8 mouse cellular contexts compared by ENCODE assay signal in genomic region chr8:116732684-116733647, GRCm38 (mm10). TPM values are rescaled to one million over a fixed set of nuclear protein-coding genes. Genes with fewer than 3 reads are reported as not detected.
DNase-seq lines count a peak whose midpoint lies in the region; ATAC-seq and TF ChIP-seq lines count a peak whose summit lies in the region.

Gene Cdyl2, minus strand, starts transcription at chr8:116732991.

- peak within 1 kb of the TSS; percentile 15; the same call in 1 of the 2 replicates for H3K27ac ChIP-seq in CH12.LX (ENCODE audit: insufficient read depth, low read depth)
- peak within 1 kb of the TSS; percentile 81 for H3K27ac ChIP-seq in forebrain, postnatal 0 days (ENCODE audit: low read depth, low read length)
- H3K27ac ChIP-seq in neural tube, embryonic 14.5 days (ENCODE audit: low read depth, low read length): peak within 1 kb of the TSS; percentile 81
- peak within 1 kb of the TSS; percentile 59; the same call in 1 of the 2 replicates for H3K27ac ChIP-seq in testis, adult 2 months (ENCODE audit: control insufficient read depth, insufficient read depth, low read depth, low read length)

- peaks cover 3 to 15% of the 10 kb centered on the region in 2 experiments for H3K36me3 ChIP-seq in CH12.LX (replicated peaks in 1 of 2; ENCODE audit: control insufficient read depth in 1 of 2, insufficient read depth in 1 of 2, low read length in 1 of 2)
- no peaks in the 10 kb centered on the region for H3K36me3 ChIP-seq in forebrain, postnatal 0 days (ENCODE audit: insufficient read depth)
- H3K36me3 ChIP-seq in neural tube, embryonic 14.5 days (ENCODE audit: control insufficient read depth, insufficient read depth, low read length): no peaks in the 10 kb centered on the region
- no peaks in the 10 kb centered on the region for H3K36me3 ChIP-seq in testis, adult 2 months (ENCODE audit: control insufficient read depth, insufficient read depth, low read length)

- TF ChIP-seq CTCF in CH12.LX (conservative IDR thresholded peaks at IDR 0.05 in 1 of 2, IDR thresholded peaks at IDR 0.05 in 1 of 2; ENCODE audit: low read depth in 2 of 2, low read length in 2 of 2): no peak
- TF ChIP-seq CTCF in forebrain, postnatal 0 days (IDR thresholded peaks at IDR 0.05; ENCODE audit: low read depth): no peak
- no peak for TF ChIP-seq CTCF in testis, adult 2 months (IDR thresholded peaks at IDR 0.05; ENCODE audit: control insufficient read depth, insufficient read depth, insufficient replicate concordance, low read depth, low read length)

- H3K4me3 ChIP-seq in CH12.LX (replicated peaks in 1 of 3; ENCODE audit: low read depth in 2 of 3, low read length in 2 of 3, poor library complexity in 1 of 3): peak within 1 kb of the TSS; percentile 71 to 87 (median 76)
- peak within 1 kb of the TSS; percentile 84 for H3K4me3 ChIP-seq in forebrain, postnatal 0 days (ENCODE audit: low read depth, low read length)
- H3K4me3 ChIP-seq in neural tube, embryonic 14.5 days (ENCODE audit: low read depth, low read length): peak within 1 kb of the TSS; percentile 58
- peak within 1 kb of the TSS; percentile 95 for H3K4me3 ChIP-seq in testis, adult 2 months (ENCODE audit: control insufficient read depth, low read depth, low read length)

- intact Hi-C loops in heart, postnatal 36 days (cut with DNase I): loop anchor here (5.0 kb wide), 1 partner anchor 251 kb away; no protein-coding TSS in a partner anchor

- peaks cover 4 to 22% of the 10 kb centered on the region in 2 experiments for H3K4me1 ChIP-seq in CH12.LX (ENCODE audit: control insufficient read depth in 1 of 2, insufficient read depth in 2 of 2)
- H3K4me1 ChIP-seq in forebrain, postnatal 0 days (ENCODE audit: insufficient read depth): peaks cover 5% of the 10 kb centered on the region; the same call in 1 of the 2 replicates
- H3K4me1 ChIP-seq in neural tube, embryonic 14.5 days (ENCODE audit: control insufficient read depth, insufficient read depth, low read length): peaks cover 4% of the 10 kb centered on the region; the same call in 1 of the 2 replicates
- H3K4me1 ChIP-seq in testis, adult 2 months (ENCODE audit: control insufficient read depth, insufficient read depth, low read length): peaks cover 7% of the 10 kb centered on the region

- peak; percentile 92 for ATAC-seq in forebrain, postnatal 0 days
- ATAC-seq in neural tube, embryonic 14.5 days (ENCODE audit: low read depth): peak; percentile 93

- in situ Hi-C loops in CH12.LX (cut with MboI; ENCODE audit: low pct_ligation_motif_present, low pct_unique_long_range_greater_than_20kb, low sequenced_read_pairs): no loop called here

- 3% methylated on average over 101 of the region's 129 CpGs for WGBS in forebrain, postnatal 0 days
- WGBS in neural tube, embryonic 14.5 days: under 1% methylated on average over 83 of the region's 129 CpGs

- peak within 1 kb of the TSS; percentile 63 for H3K4me2 ChIP-seq in CH12.LX (ENCODE audit: insufficient read depth, low read depth, poor library complexity, severe bottlenecking)
- peak within 1 kb of the TSS; percentile 88 for H3K4me2 ChIP-seq in forebrain, postnatal 0 days (ENCODE audit: low read depth)
- H3K4me2 ChIP-seq in neural tube, embryonic 14.5 days (ENCODE audit: low read depth, low read length): peak within 1 kb of the TSS; percentile 66

- dilution Hi-C loops in CH12.LX (cut with MboI; ENCODE audit: extremely low pct_ligation_motif_present, extremely low pct_unique_long_range_greater_than_20kb, low sequenced_read_pairs): no loop called here

- TF ChIP-seq POLR2A in CH12.LX (IDR thresholded peaks at IDR 0.05; ENCODE audit: low read depth, low read length): peak; percentile 54; the same call in 1 of the 2 replicates
- TF ChIP-seq POLR2A in testis, adult 2 months (IDR thresholded peaks at IDR 0.05; ENCODE audit: control insufficient read depth, low read depth, low read length): no peak; the same call in 1 of the 2 replicates

- peak within 1 kb of the TSS; percentile 82 for H3K9ac ChIP-seq in CH12.LX (ENCODE audit: insufficient read depth, low read depth)
- peak within 1 kb of the TSS; percentile 73 for H3K9ac ChIP-seq in forebrain, postnatal 0 days
- H3K9ac ChIP-seq in neural tube, embryonic 14.5 days (replicated peaks; ENCODE audit: low read depth, low read length): peak within 1 kb of the TSS; percentile 63

- TF ChIP-seq RAD21 in CH12.LX (IDR thresholded peaks at IDR 0.05; ENCODE audit: low read depth, low read length): no peak

- peaks cover 8% of the 10 kb centered on the region for H3K9me3 ChIP-seq in CH12.LX (replicated peaks; ENCODE audit: low read length)
- H3K9me3 ChIP-seq in forebrain, postnatal 0 days (ENCODE audit: low read length): 0 out of 2 replicates have a peak, but pooled peaks cover 4% of the 10 kb centered on the region
- no peaks in the 10 kb centered on the region for H3K9me3 ChIP-seq in neural tube, embryonic 14.5 days (ENCODE audit: control insufficient read depth, low read length)

- no peak for TF ChIP-seq EP300 in CH12.LX (IDR thresholded peaks at IDR 0.05; ENCODE audit: low read length)

- peaks cover 6% of the 10 kb centered on the region for H3K27me3 ChIP-seq in CH12.LX (replicated peaks)
- no peaks in the 10 kb centered on the region; the same call in 1 of the 2 replicates for H3K27me3 ChIP-seq in forebrain, postnatal 0 days (ENCODE audit: insufficient read depth, low read length)
- no peaks in the 10 kb centered on the region for H3K27me3 ChIP-seq in neural tube, embryonic 14.5 days (ENCODE audit: control insufficient read depth, insufficient read depth, low read length)
- H3K27me3 ChIP-seq in testis, adult 2 months (ENCODE audit: control insufficient read depth, insufficient read depth, low read length): no peaks in the 10 kb centered on the region

- H3K79me2 ChIP-seq in CH12.LX (replicated peaks; ENCODE audit: control insufficient read depth, extremely low read depth, insufficient read depth, poor library complexity, severe bottlenecking): no peaks in the 10 kb centered on the region

- peak; percentile 56 for DNase-seq in CH12.LX (ENCODE audit: extremely low read depth)
- peak; percentile 85 for DNase-seq in cerebellum, adult 11 months
- DNase-seq in forebrain, postnatal 0 days: peak; percentile 93
- peak; percentile 82 to 84 for DNase-seq in heart, postnatal 36 days
- peak; percentile 83 to 90 for DNase-seq in layer of hippocampus, adult 18-20 months (ENCODE audit: low spot score in 2 of 2)
- DNase-seq in lung, adult 18-20 months: peak; percentile 74 to 79

TF ChIP-seq in CH12.LX, 34 proteins besides CTCF, POLR2A, EP300 and RAD21 (continues in another document):
- TF ChIP-seq MAFK (IDR thresholded peaks at IDR 0.05; ENCODE audit: insufficient replicate concordance, low read length) (no peak), SMC3 (IDR thresholded peaks at IDR 0.05; ENCODE audit: low read depth, low read length) (no peak), NELFE (IDR thresholded peaks at IDR 0.05; ENCODE audit: low read depth, low read length) (0 out of 2 replicates have a peak, but pooled peaks have one; percentile 12), CHD1 (IDR thresholded peaks at IDR 0.05; ENCODE audit: low read depth, low read length) (no peak), CHD2 (IDR thresholded peaks at IDR 0.05; ENCODE audit: low read length) (no peak), SIN3A (IDR thresholded peaks at IDR 0.05; ENCODE audit: low read length) (peak; percentile 41; the same call in 1 of the 2 replicates), MYC (IDR thresholded peaks at IDR 0.05; ENCODE audit: low read depth, low read length) (no peak), ETS1 (conservative IDR thresholded peaks at IDR 0.05; ENCODE audit: low read depth, low read length) (no peak), IRF4 (IDR thresholded peaks at IDR 0.05; ENCODE audit: low read depth, low read length) (no peak), TCF12 (IDR thresholded peaks at IDR 0.05; ENCODE audit: low read depth, low read length) (no peak), POLR2AphosphoS2 (IDR thresholded peaks at IDR 0.05; ENCODE audit: low read depth, low read length) (no peak), ELF1 (IDR thresholded peaks at IDR 0.05; ENCODE audit: low read depth, low read length) (0 out of 2 replicates have a peak, but pooled peaks have one; percentile 3), BHLHE40 (IDR thresholded peaks at IDR 0.05; ENCODE audit: low read depth, low read length) (peak; percentile 43; the same call in 1 of the 2 replicates), RCOR1 (conservative IDR thresholded peaks at IDR 0.05; ENCODE audit: low read depth, low read length) (no peak), MAZ (IDR thresholded peaks at IDR 0.05; ENCODE audit: low read depth, low read length) (0 out of 2 replicates have a peak, but pooled peaks have one; percentile 9), HCFC1 (IDR thresholded peaks at IDR 0.05; ENCODE audit: low read depth, low read length) (no peak), ZC3H11A (IDR thresholded peaks at IDR 0.05; ENCODE audit: low read depth, low read length) (no peak), GABPA (IDR thresholded peaks at IDR 0.05; ENCODE audit: insufficient replicate concordance, low read depth, low read length) (no peak), ZKSCAN1 (IDR thresholded peaks at IDR 0.05; ENCODE audit: borderline replicate concordance, low read depth, low read length) (no peak), MAX (IDR thresholded peaks at IDR 0.05; ENCODE audit: low read length) (no peak; the same call in 1 of the 2 replicates), PAX5 (IDR thresholded peaks at IDR 0.05; ENCODE audit: low read length) (no peak), MEF2A (IDR thresholded peaks at IDR 0.05; ENCODE audit: borderline replicate concordance, low read depth, low read length) (0 out of 2 replicates have a peak, but pooled peaks have one; percentile 10), UBTF (IDR thresholded peaks at IDR 0.05; ENCODE audit: low read depth, low read length) (0 out of 2 replicates have a peak, but pooled peaks have one; percentile 3), ZMIZ1 (IDR thresholded peaks at IDR 0.05; ENCODE audit: low read depth, low read length) (no peak), KAT2A (IDR thresholded peaks at IDR 0.05; ENCODE audit: insufficient replicate concordance, low read length) (no peak), TBP (conservative IDR thresholded peaks at IDR 0.05; ENCODE audit: low read depth, low read length) (no peak), JUN (IDR thresholded peaks at IDR 0.05; ENCODE audit: insufficient read depth, low read depth, low read length) (no peak)

RNA-seq across cellular contexts. Expression of gene Cdyl2, which starts in this region (rescaled TPM):
- total RNA-seq in CH12.LX (2012; rRNA removed) (6.7 and 9.4 TPM in 2 replicates), CH12.LX (2014; rRNA removed) (3.4 and 4.4 TPM in 2 replicates)
- 6.5 and 6.9 TPM in 2 replicates for polyA plus RNA-seq in CH12.LX (2012; ENCODE audit: insufficient read length, low read depth)
- 5.3 and 10.8 TPM in 2 replicates for total RNA-seq in forebrain, postnatal 0 days (2014; rRNA removed)
- 7.8 and 11.9 TPM in 2 replicates for polyA plus RNA-seq in forebrain, postnatal 0 days (2015; fragmentation: Nextera tagmentation; extraction: Ambion mirVana)
- total RNA-seq in heart, postnatal 36 days (2021): 1 to 10 TPM; 3.5 to 4.5 TPM
- 10 to 100 TPM in 1 of 2 experiments, 1 to 10 TPM in 1; 9.5 to 10.6 TPM for total RNA-seq in layer of hippocampus, adult 18-20 months (2021)
- polyA plus RNA-seq in neural tube, embryonic 14.5 days (2014; fragmentation: Nextera tagmentation; extraction: Ambion mirVana): 11.7 and 13.6 TPM in 2 replicates
- 11.3 and 11.9 TPM in 2 replicates for polyA plus RNA-seq in testis, adult 2 months (2012; rRNA removed)

Comparison
In these comparisons a context has a peak if more than half of its experiments do, and no peak if none do; other contexts are left out.
1. Peak in every context shown above with its lines: DNase-seq, ATAC-seq, H3K4me3 ChIP-seq and H3K27ac ChIP-seq.
2. H3K27ac ChIP-seq: peak in every context shown above with its lines; median percentile 81 in forebrain, postnatal 0 days; 81 in neural tube, embryonic 14.5 days; 59 in testis, adult 2 months; 15 in CH12.LX.